In the genomic region with DNA sequence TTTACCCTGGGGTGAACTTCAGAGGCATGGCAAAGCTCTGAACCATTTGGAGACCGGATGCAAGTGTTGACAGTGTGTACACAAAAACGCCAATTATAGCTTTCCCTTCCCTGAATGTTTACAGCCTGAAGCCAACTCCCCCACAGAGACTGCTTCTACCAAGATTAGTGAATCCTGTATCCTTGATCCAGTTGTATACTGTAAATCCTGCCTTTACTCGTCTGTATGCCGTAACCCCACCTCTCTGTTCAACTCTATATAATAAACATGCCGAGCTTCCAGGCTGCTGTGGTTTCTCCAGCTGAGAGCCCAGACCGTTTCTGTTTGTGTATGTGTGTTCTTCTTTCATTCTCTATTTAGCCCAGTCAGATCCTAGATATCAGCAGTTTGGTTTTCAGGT, we compare ENCODE assay signal across 22 mouse cellular contexts. TPM values are rescaled to one million over a fixed set of nuclear protein-coding genes. Genes with fewer than 3 reads are reported as not detected.
DNase-seq lines count a peak whose midpoint lies in the region; ATAC-seq and TF ChIP-seq lines count a peak whose summit lies in the region.
"Had no signal": no experiment of that assay in that cellular context is flagged by ENCODE, and none has a peak within 500 bp of the region (broad histone marks: within the 10 kb centered on the region; RNA-seq: fewer than 3 reads in every experiment).

No protein-coding gene starts in this region.

- no peaks in the 10 kb centered on the region for H3K9me3 ChIP-seq in embryonic facial prominence, embryonic 14.5 days (ENCODE audit: control insufficient read depth, low read length)
- H3K9me3 ChIP-seq in embryonic facial prominence, embryonic 10.5 days, result no peaks in the 10 kb centered on the region
- no peaks in the 10 kb centered on the region for H3K9me3 ChIP-seq in liver, postnatal 0 days (ENCODE audit: low read length)
- H3K9me3 ChIP-seq in liver, embryonic 12.5 days (replicated peaks), result no peaks in the 10 kb centered on the region
- H3K9me3 ChIP-seq: embryonic facial prominence, embryonic 12.5 days; forebrain, embryonic 13.5 days; G1E; heart, embryonic 12.5 days; hindbrain, embryonic 10.5 days had no signal

- no peaks in the 10 kb centered on the region for H3K27me3 ChIP-seq in embryonic facial prominence, embryonic 14.5 days (replicated peaks; ENCODE audit: control insufficient read depth, insufficient read depth, low read length)
- peaks cover 25% of the 10 kb centered on the region for H3K27me3 ChIP-seq in embryonic facial prominence, embryonic 10.5 days (replicated peaks; ENCODE audit: low read depth, poor library complexity, severe bottlenecking)
- H3K27me3 ChIP-seq in liver, postnatal 0 days (ENCODE audit: insufficient read depth, low read length), result no peaks in the 10 kb centered on the region
- H3K27me3 ChIP-seq in liver, embryonic 12.5 days (replicated peaks), result no peaks in the 10 kb centered on the region
- H3K27me3 ChIP-seq: embryonic facial prominence, embryonic 12.5 days; forebrain, embryonic 13.5 days; heart, embryonic 12.5 days had no signal

- peak; percentile 18; the same call in 1 of the 2 replicates for ATAC-seq in embryonic facial prominence, embryonic 14.5 days (ENCODE audit: low read depth)
- no peak for ATAC-seq in liver, postnatal 0 days
- no peak for ATAC-seq in liver, embryonic 12.5 days
- no peak for ATAC-seq in megakaryocyte-erythroid progenitor cell, adult 5-6 weeks (replicated peaks; ENCODE audit: low FRiP score, low TSS enrichment, poor library complexity, severe bottlenecking)
- ATAC-seq: CD4-positive, CD25-positive, alpha-beta regulatory T cell, adult 4 months; forebrain, embryonic 13.5 days; forebrain, postnatal 0 days had no signal

- no peaks in the 10 kb centered on the region for H3K4me1 ChIP-seq in embryonic facial prominence, embryonic 14.5 days (ENCODE audit: control insufficient read depth, insufficient read depth, low read length)
- H3K4me1 ChIP-seq in embryonic facial prominence, embryonic 10.5 days, result no peaks in the 10 kb centered on the region
- no peaks in the 10 kb centered on the region for H3K4me1 ChIP-seq in liver, postnatal 0 days (ENCODE audit: insufficient read depth)
- no peaks in the 10 kb centered on the region for H3K4me1 ChIP-seq in liver, embryonic 12.5 days
- H3K4me1 ChIP-seq: embryonic facial prominence, embryonic 12.5 days; forebrain, embryonic 13.5 days; heart, embryonic 12.5 days; hindbrain, embryonic 10.5 days had no signal

- H3K36me3 ChIP-seq in embryonic facial prominence, embryonic 14.5 days (ENCODE audit: control insufficient read depth, insufficient read depth, low read length), result no peaks in the 10 kb centered on the region
- no peaks in the 10 kb centered on the region for H3K36me3 ChIP-seq in embryonic facial prominence, embryonic 10.5 days (replicated peaks)
- no peaks in the 10 kb centered on the region for H3K36me3 ChIP-seq in liver, postnatal 0 days (replicated peaks; ENCODE audit: insufficient read depth, low read length)
- H3K36me3 ChIP-seq in liver, embryonic 12.5 days, result no peaks in the 10 kb centered on the region
- H3K36me3 ChIP-seq: embryonic facial prominence, embryonic 12.5 days; G1E; heart, embryonic 12.5 days; hindbrain, embryonic 10.5 days had no signal

- no peak for TF ChIP-seq CTCF in liver, postnatal 0 days (IDR thresholded peaks at IDR 0.05; ENCODE audit: low read depth)

- peak; percentile 41 for DNase-seq in embryonic facial prominence, embryonic 14.5 days (ENCODE audit: low spot score)
- DNase-seq in embryonic facial prominence, embryonic 10.5 days (ENCODE audit: low spot score), result no peak
- DNase-seq in liver, postnatal 0 days, result no peak
- DNase-seq in lung, postnatal 10 days, result peak; percentile 25
- DNase-seq in lung, postnatal 25 days (ENCODE audit: low spot score), result no peak
- DNase-seq in yolk sac, embryonic 10.5 days (ENCODE audit: low spot score), result peak; percentile 21
- DNase-seq: adrenal gland, postnatal 10 days; B cell, adult 2 months; cerebellum, adult 11 months; cerebellum, adult 8-10 months; cerebellum, postnatal 14 days; embryo, embryonic 11 days; forebrain, postnatal 0 days; gastrocnemius, postnatal 14 days had no signal

- no peak overlapping the region for H3K4me2 ChIP-seq in embryonic facial prominence, embryonic 14.5 days (ENCODE audit: low read depth, low read length)
- peak overlapping the region; percentile 40 for H3K4me2 ChIP-seq in liver, postnatal 0 days (ENCODE audit: low read depth, low read length)
- no peak overlapping the region for H3K4me2 ChIP-seq in liver, embryonic 12.5 days
- H3K4me2 ChIP-seq: embryonic facial prominence, embryonic 12.5 days; forebrain, embryonic 13.5 days; heart, embryonic 12.5 days had no signal

- no peak overlapping the region for H3K9ac ChIP-seq in embryonic facial prominence, embryonic 14.5 days (ENCODE audit: low read depth, low read length)
- H3K9ac ChIP-seq in liver, postnatal 0 days (replicated peaks), result no peak overlapping the region
- H3K9ac ChIP-seq in liver, embryonic 12.5 days, result no peak overlapping the region
- H3K9ac ChIP-seq: embryonic facial prominence, embryonic 12.5 days; forebrain, embryonic 13.5 days; forebrain, postnatal 0 days; heart, embryonic 12.5 days had no signal

- no peak overlapping the region for H3K4me3 ChIP-seq in embryonic facial prominence, embryonic 14.5 days (ENCODE audit: low read depth, low read length)
- H3K4me3 ChIP-seq in embryonic facial prominence, embryonic 10.5 days, result no peak overlapping the region
- no peak overlapping the region for H3K4me3 ChIP-seq in liver, postnatal 0 days (ENCODE audit: low read depth, low read length)
- H3K4me3 ChIP-seq in liver, embryonic 12.5 days, result no peak overlapping the region
- H3K4me3 ChIP-seq: embryonic facial prominence, embryonic 12.5 days; forebrain, embryonic 13.5 days; heart, embryonic 12.5 days; hindbrain, embryonic 10.5 days had no signal

- no peak overlapping the region for H3K27ac ChIP-seq in embryonic facial prominence, embryonic 14.5 days (replicated peaks; ENCODE audit: low read depth, low read length)
- H3K27ac ChIP-seq in embryonic facial prominence, embryonic 10.5 days (replicated peaks), result no peak overlapping the region
- no peak overlapping the region for H3K27ac ChIP-seq in liver, postnatal 0 days (ENCODE audit: low read depth)
- no peak overlapping the region for H3K27ac ChIP-seq in liver, embryonic 12.5 days
- H3K27ac ChIP-seq: embryonic facial prominence, embryonic 12.5 days; forebrain, embryonic 13.5 days; hindbrain, embryonic 10.5 days had no signal

- 52% methylated on average over 6 of the region's 6 CpGs for WGBS in embryonic facial prominence, embryonic 14.5 days
- 74% methylated on average over 6 of the region's 6 CpGs for WGBS in embryonic facial prominence, embryonic 10.5 days
- 56% methylated on average over 6 of the region's 6 CpGs for WGBS in liver, postnatal 0 days (ENCODE audit: insufficient replicate concordance)
- 52% methylated on average over 6 of the region's 6 CpGs for WGBS in liver, embryonic 12.5 days (ENCODE audit: insufficient replicate concordance)

- no peak for TF ChIP-seq EP300 in liver, postnatal 0 days (IDR thresholded peaks at IDR 0.05; ENCODE audit: low read depth)

RNA-seq across cellular contexts. Expression of gene Uprt, which starts 18.2 kb away (rescaled TPM):
- 1.1 TPM in 2 replicates for polyA plus RNA-seq in embryonic facial prominence, embryonic 14.5 days (2014; fragmentation: Nextera tagmentation; extraction: Ambion mirVana)
- polyA plus RNA-seq in embryonic facial prominence, embryonic 10.5 days (2016; fragmentation: Nextera tagmentation; extraction: Ambion mirVana), result 0.93 and 1.4 TPM in 2 replicates
- 0.07 and 0.32 TPM in 2 replicates for polyA plus RNA-seq in liver, postnatal 0 days (2015; fragmentation: Nextera tagmentation; extraction: Ambion mirVana)
- polyA plus RNA-seq in liver, embryonic 12.5 days (2016; fragmentation: Nextera tagmentation; extraction: Ambion mirVana), result 0.65 and 0.88 TPM in 2 replicates
- total RNA-seq in megakaryocyte-erythroid progenitor cell, adult 5-6 weeks (2014; fragmentation: Nextera tagmentation), result 12.8 and 16.6 TPM in 2 replicates
- 3.9 and 12.6 TPM in 2 replicates for total RNA-seq in megakaryocyte-erythroid progenitor cell, adult 5-6 weeks (2017)

RNA-seq across cellular contexts. Expression of gene Abcb7, which starts 50.7 kb away (rescaled TPM):
- 9.4 and 9.7 TPM in 2 replicates for polyA plus RNA-seq in embryonic facial prominence, embryonic 14.5 days (2014; fragmentation: Nextera tagmentation; extraction: Ambion mirVana)
- 10.4 and 11.6 TPM in 2 replicates for polyA plus RNA-seq in embryonic facial prominence, embryonic 10.5 days (2016; fragmentation: Nextera tagmentation; extraction: Ambion mirVana)
- polyA plus RNA-seq in liver, postnatal 0 days (2015; fragmentation: Nextera tagmentation; extraction: Ambion mirVana), result 4.6 and 5.5 TPM in 2 replicates
- polyA plus RNA-seq in liver, embryonic 12.5 days (2016; fragmentation: Nextera tagmentation; extraction: Ambion mirVana), result 12.1 and 13.2 TPM in 2 replicates
- total RNA-seq in megakaryocyte-erythroid progenitor cell, adult 5-6 weeks (2014; fragmentation: Nextera tagmentation), result 44.0 and 48.6 TPM in 2 replicates
- total RNA-seq in megakaryocyte-erythroid progenitor cell, adult 5-6 weeks (2017), result 82.8 and 93.2 TPM in 2 replicates

Comparison
In these comparisons a context has a peak if more than half of its experiments do, and no peak if none do; other contexts are left out.
1. DNase-seq: peak in embryonic facial prominence, embryonic 14.5 days (single experiment), lung, postnatal 10 days (single experiment) and yolk sac, embryonic 10.5 days (single experiment); none in embryonic facial prominence, embryonic 10.5 days (single experiment), liver, postnatal 0 days (single experiment) and lung, postnatal 25 days (single experiment).